Mouse (Mus musculus) T-cell, adult 2 months (primary cell): ENCODE results near the gene Kcns1.
"Not testable (repeated sequence)": the region's sequence is repeated elsewhere in the genome, so short reads cannot be mapped to it uniquely, and the experiment has no call there.

Experiments
- DNase-seq: peaks from one replicate; pipeline ENCODE4 v3.0.0; 2022; ENCODE audit warnings: low spot score

Gene Kcns1

GRCm38 (mm10) chr2:164170902-164171301 is at the start of gene Kcns1:
Gene Kcns1 (minus strand): TSS chr2:164171113.
- no peak for DNase-seq

GRCm38 (mm10) chr2:164219295-164219694 is 48.4 kb upstream of the Kcns1 start:
- DNase-seq: no peak

- no peak for DNase-seq
Observed at GRCm38 (mm10) chr2:164212711-164213110, 41.8 kb upstream of the Kcns1 start.

GRCm38 (mm10) chr2:164210892-164211291 is 40.0 kb upstream of the Kcns1 start:
- DNase-seq: no peak

- DNase-seq: no peak
Observed at GRCm38 (mm10) chr2:164206676-164207075, 35.8 kb upstream of the Kcns1 start.

GRCm38 (mm10) chr2:164206011-164206410 is 35.1 kb upstream of the Kcns1 start:
- not testable (repeated sequence) for DNase-seq

- DNase-seq: no peak
Observed at GRCm38 (mm10) chr2:164199626-164200327, 28.9 kb upstream of the Kcns1 start, which contains the start of gene Wfdc15a. Gene Wfdc15a (minus strand): TSS chr2:164200130.

GRCm38 (mm10) chr2:164196700-164196990 is 25.7 kb upstream of the Kcns1 start:
- no peak for DNase-seq

GRCm38 (mm10) chr2:164195971-164196699 is 25.2 kb upstream of the Kcns1 start:
- no peak for DNase-seq

- no peak for DNase-seq
Observed at GRCm38 (mm10) chr2:164194959-164195630, 24.2 kb upstream of the Kcns1 start.

GRCm38 (mm10) chr2:164192279-164192678 is 21.4 kb upstream of the Kcns1 start:
- DNase-seq: no peak

- DNase-seq: no peak
Observed at GRCm38 (mm10) chr2:164190576-164190975, 19.7 kb upstream of the Kcns1 start, which contains the start of gene Wfdc12. Gene Wfdc12 (minus strand): TSS chr2:164190608.

- no peak for DNase-seq
Observed at GRCm38 (mm10) chr2:164188722-164189121, 17.8 kb upstream of the Kcns1 start.

- DNase-seq: no peak
Observed at GRCm38 (mm10) chr2:164184145-164184719, 13.3 kb upstream of the Kcns1 start.

GRCm38 (mm10) chr2:164183340-164183739 is 12.4 kb upstream of the Kcns1 start:
- DNase-seq: no peak

GRCm38 (mm10) chr2:164182692-164183255 is 11.9 kb upstream of the Kcns1 start, which contains the start of gene Wfdc5:
Gene Wfdc5 (minus strand): TSS chr2:164182742.
- DNase-seq: no peak

- no peak for DNase-seq
Observed at GRCm38 (mm10) chr2:164180770-164181169, 9.9 kb upstream of the Kcns1 start.

GRCm38 (mm10) chr2:164180124-164180523 is 9.2 kb upstream of the Kcns1 start:
- peak; percentile 34 for DNase-seq

- DNase-seq: no peak
Observed at GRCm38 (mm10) chr2:164177831-164178230, 6.9 kb upstream of the Kcns1 start.

- DNase-seq: no peak
Observed at GRCm38 (mm10) chr2:164175850-164176249, 4.9 kb upstream of the Kcns1 start.

GRCm38 (mm10) chr2:164174649-164175395 is 3.9 kb upstream of the Kcns1 start:
- DNase-seq: no peak
